Mouse (Mus musculus) liver, adult 2 months (tissue): ENCODE results near the gene Gm28051.

ENCODE experiments used
- CTCF ChIP-seq: fragments of 200-500 bp; IDR thresholded peaks from 2 replicates; pipeline ENCODE4 v1.5.1; 2011; ENCODE audit warnings: low read depth, low read length, control low read depth
- POLR2A ChIP-seq: fragments of 200-500 bp; IDR thresholded peaks from 2 replicates; pipeline ENCODE4 v1.6.1; 2011; ENCODE audit warnings: low read length, control low read depth; ENCODE audit not compliant: insufficient read depth; ENCODE audit errors: extremely low read depth

GRCm38 (mm10) chr12:102730798-102731619, 26.6 kb downstream of the Gm28051 start:
- TF ChIP-seq CTCF (no peak), POLR2A (no peak)
